Mouse (Mus musculus) thymus, postnatal 25 days (tissue): ENCODE results near the gene Galnt2.

Source experiments
- DNase-seq: peaks from one replicate; pipeline ENCODE4 v3.0.0; 2022

Gene Galnt2

GRCm38 (mm10) chr8:124231176-124231484 lies at the start of gene Galnt2:
Gene Galnt2 (plus strand): TSS chr8:124231391.
- peak; percentile 94 for DNase-seq

DNA sequence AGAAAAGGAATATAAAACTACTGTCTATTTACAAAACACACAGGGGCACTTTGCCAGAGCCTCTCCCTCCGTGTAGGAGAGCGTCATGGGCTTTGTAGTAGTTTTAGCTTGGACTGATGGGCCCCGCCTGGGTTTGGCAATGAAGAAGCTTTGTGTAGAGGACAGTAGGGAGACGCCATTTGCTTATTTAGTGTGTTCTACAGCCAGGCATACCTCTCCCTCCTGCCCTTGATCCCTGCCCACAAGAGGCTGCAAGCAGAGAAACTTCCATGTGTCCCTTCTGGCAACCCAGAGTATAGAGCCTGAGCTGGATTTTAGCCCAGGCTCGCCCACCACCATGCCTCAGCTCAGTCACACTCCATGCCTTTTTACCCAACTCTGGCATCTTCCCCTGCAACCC lies 49.4 kb upstream of the Galnt2 start:
- no peak for DNase-seq

DNA sequence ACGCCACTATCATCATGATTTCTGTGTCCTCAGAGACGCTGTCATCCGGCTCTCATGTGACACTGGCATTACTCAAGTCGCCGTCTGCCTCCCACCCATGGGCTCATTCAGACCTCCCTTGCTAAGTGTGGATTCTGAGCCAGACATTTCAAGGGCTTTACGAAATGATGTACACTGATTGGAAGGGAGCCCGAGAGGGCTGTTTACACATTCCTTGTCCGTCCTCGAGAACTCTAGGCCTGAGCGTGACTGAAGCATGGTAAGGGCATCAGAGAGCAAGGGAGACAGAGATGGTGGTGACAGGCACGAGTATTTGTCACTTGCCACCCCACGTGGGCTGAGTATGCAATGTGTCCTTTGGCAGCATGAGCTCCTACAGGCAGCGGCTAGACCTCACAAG lies 49.0 kb upstream of the Galnt2 start:
- no peak for DNase-seq

DNA sequence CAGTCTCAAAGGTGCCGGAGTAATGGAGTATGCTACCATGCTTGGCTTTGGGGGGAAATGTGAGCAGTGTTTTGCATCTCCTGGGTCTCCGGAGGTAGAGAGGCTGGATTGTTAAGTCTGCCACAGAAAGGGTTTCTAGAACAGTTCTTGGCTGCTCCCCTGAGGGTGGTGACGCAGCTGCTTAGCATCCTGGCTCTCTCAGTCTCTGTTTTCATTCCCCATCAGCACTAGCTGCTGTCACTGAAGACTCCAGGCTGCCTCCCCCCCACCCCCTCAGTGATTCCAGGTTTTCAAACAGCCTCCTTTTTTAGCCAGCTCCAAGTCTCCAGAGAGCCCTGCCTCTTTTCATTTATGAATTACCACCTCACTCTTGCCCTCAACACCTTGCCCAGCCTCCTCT lies 47.1 kb upstream of the Galnt2 start:
- no peak for DNase-seq

DNA sequence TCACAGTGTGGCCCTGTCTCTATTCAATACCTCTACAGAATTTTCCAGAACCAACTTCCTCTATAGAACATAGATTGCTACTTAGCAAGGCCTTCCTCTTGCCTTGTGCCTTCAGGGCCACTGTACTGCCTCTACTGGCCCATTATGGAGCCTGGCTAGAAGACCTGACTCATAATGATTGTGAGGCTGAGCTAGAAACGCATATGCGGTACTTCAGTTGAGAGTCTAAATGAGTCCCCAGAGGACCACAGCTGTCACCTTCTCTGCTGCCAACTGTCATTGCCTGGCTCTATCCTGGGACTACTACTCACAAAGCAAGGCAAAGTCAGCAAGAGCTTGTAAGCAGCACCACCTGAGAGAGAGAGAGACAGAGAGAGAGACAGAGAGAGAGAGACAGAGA lies 46.7 kb upstream of the Galnt2 start:
- no peak for DNase-seq

GRCm38 (mm10) chr8:124185081-124185480 lies 46.1 kb upstream of the Galnt2 start:
- no peak for DNase-seq

- peak; percentile 62 for DNase-seq
These were observed 40.8 kb upstream of the Galnt2 start for GRCm38 (mm10) chr8:124190388-124190787.

GRCm38 (mm10) chr8:124192242-124192641 lies 38.9 kb upstream of the Galnt2 start:
- no peak for DNase-seq

DNA sequence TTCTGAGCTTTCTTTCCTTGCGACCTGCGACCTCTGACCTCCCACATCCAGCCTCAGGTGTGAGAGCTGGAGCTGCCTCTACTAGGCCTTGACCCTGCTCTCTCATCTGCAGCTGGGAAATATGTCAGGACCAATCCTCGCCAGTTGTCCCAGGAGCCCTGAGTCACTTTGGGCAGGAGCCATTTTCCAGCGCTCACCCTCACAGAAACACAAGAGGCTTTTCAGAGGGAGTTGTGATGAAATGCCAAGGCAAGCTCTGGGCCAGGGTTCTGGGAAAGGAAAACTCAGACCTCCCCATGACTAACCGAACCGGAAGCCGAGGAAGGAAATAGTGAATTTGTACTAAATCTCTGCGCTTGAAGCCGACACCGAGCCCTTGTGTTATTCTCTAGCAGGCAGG lies 38.2 kb upstream of the Galnt2 start:
- DNase-seq: no peak

DNA sequence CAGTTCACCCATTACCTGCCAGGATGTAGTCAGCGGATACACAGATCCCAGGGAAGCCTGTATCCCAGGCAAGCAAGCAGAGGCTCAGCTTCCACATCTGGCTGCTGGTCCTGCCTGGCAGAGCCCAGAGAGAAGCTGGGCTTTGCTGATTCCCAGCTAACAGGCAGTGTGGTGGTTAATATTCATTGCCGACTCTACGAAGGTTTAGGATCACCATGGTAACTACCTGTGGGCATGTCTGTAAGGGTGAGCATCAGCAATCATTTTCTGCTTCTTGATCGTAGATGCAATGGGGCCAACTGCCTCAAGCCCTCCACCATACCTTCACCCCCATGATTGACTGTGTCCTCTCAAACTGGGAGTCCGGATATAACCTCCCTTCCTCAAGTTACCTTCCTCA lies 37.2 kb upstream of the Galnt2 start:
- DNase-seq: no peak

- DNase-seq: no peak
These were observed 35.0 kb upstream of the Galnt2 start for GRCm38 (mm10) chr8:124196195-124196594.

DNA sequence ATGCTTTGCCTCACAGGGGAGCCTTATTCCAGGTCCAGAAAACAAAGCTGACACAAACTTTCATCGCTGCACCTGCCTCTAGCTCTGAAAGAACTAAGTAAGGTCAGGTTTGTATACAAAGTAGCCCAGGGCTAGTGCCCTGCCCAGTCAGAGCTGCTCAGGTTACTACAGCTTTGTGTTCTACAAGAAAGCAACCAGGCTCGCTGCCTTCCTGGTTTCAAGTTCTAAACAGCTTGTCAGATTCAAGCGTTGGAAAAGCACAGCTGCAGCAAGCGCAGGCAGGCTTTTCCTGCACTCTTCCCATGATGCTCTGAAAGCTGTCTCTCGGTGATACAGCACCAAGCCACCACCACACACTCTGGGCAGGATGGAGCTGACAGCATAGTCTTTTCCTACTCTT lies 34.4 kb upstream of the Galnt2 start:
- DNase-seq: no peak

DNA sequence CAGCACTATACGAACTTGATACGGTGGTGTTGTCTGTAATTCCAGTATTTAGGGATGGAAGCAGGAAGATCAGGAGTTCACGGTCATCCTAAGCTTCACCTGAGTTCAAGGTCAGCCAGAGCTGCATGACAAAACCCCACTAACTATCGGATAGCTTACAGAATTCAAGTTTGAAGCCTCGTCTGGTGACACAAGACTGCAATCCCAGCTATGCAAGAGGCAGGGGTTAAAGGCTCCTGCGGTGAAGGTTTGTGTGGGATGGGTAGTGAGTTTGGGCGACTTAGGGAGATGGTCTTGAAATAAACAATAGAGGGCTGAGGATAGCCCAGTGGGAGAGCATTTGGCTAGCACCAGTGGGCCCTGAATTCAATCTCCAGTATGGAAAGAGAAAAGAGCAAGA lies 33.0 kb upstream of the Galnt2 start:
- DNase-seq: no peak

GRCm38 (mm10) chr8:124200400-124200799 lies 30.8 kb upstream of the Galnt2 start:
- no peak for DNase-seq

- DNase-seq: no peak
These were observed 29.5 kb upstream of the Galnt2 start for GRCm38 (mm10) chr8:124201706-124202105.

GRCm38 (mm10) chr8:124202895-124203294 lies 28.3 kb upstream of the Galnt2 start:
- no peak for DNase-seq

DNA sequence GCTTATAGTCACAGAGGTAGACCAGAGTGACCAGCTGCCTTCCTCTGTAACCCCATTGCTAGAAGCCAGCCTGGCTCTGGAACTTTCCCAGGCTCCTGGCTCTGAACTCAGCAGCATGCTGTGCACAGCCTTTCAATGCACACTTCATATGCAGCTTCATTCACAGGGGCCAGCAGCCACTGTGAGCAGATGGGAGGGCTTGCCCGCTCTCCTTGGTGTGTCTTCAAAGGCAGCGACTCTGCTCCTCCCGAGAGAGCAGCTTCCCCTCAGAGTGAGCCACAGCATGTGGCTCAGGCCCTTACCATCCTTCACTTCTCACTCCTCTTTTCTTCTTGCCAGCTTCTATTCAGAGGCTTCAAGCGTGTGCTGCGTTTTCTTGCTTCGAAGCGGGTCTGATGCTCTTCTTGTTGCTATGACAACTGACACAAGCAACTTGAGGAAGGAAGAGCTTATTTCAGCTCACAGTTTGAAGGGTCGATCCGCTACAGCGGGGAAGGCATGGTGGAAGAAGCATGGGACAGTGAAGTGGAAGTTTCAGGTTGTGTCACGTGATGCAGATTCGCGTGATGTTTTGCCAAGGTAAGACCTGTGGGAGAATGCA lies 27.1 kb upstream of the Galnt2 start:
- DNase-seq: no peak

DNA sequence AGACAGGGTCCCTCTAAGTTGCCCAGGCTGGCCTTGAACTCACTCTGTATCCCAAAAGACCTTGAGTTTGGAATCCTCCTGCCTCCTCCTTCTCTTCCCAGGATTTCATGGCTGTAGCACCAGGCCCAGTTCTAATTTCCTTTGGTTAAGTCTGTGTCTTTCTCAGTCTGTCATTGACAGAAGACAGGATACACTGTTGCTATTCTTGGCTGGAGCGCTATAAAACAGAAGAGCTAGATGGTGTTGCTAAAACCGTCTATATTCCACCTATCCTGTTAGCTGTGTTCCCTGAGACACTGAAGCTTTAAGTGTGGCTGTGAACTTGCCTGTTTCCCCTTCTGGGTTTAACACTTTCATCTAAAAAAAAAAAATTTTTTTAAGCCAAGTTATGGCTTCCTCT lies 19.0 kb upstream of the Galnt2 start:
- no peak for DNase-seq

- DNase-seq: no peak
These were observed 14.2 kb upstream of the Galnt2 start for GRCm38 (mm10) chr8:124216951-124217350.

DNA sequence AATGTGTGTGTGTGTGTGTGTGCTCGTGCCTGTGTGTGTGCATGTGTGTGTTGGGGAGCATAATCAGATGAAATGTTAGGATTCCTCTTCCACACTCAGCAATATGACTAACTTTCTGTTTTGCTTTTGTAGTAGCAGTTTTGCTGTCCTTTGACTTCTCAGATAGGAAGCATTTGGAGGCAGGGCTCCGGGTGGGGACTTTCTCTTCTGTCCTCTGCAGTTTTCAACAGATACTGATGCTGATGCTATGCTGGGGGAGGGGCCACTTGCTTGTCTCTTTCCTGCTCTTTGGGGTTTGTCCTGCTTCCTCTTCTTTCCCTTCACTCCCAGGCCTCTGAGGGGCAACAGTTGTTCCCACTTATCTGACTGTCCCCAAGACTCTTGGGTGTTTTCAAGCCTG lies 1.3 kb upstream of the Galnt2 start:
- DNase-seq: no peak

GRCm38 (mm10) chr8:124230496-124231175 lies 555 bp upstream of the Galnt2 start:
- DNase-seq: no peak

- no peak for DNase-seq
These were observed 491 bp downstream of the Galnt2 start for GRCm38 (mm10) chr8:124231485-124232279.

DNA sequence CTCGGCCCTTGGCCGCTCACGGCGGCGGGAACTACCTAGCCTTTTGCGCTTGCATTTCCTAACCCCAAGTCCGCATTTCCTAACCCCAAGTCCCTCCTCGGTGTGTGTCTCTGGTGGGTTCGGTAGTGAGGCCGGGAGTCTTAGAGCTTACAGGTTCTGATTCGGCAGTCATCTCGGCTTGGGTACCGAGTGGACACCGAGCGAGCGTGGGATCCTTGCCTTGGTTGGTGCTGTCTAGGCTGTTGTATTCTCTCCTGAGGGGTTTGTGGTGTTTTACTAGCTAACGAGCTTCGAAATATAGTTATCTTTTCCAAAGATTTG lies 1.0 kb downstream of the Galnt2 start:
- no peak for DNase-seq

DNA sequence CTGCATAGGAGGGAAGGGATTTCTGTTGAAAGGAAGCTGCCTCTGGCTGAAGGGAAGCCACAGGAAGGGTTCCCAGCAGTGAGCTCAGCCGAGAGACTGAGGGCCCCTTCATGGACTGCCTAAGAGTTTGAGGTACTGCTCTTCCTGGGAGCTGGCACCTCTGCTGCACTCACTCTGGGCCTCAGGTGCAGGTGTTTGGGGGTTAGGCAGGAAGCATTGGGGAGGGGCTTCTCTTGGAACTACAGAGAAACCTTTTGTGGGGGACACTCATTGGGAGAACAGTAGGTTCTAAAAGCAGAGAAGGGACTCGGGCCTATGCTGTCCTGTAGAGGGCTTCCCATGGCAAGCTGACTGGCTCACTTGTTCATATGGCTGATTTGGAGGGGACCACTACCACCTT lies 3.3 kb downstream of the Galnt2 start:
- peak; percentile 71 for DNase-seq

GRCm38 (mm10) chr8:124235536-124235935 lies 4.3 kb downstream of the Galnt2 start:
- DNase-seq: no peak
